Mouse (Mus musculus): ENCODE data around the gene Lrrc47.

Lrrc47 gene

GRCm38 (mm10) chr4:154011646-154012089 is at the start of gene Lrrc47:
TSS of gene Lrrc47 (plus strand) at chr4:154011731.
- no peak for DNase-seq (ENCODE audit: extremely low read depth, low read depth, low spot score)

GRCm38 (mm10) chr4:153962631-153963030 is 48.9 kb upstream of the Lrrc47 start:
- DNase-seq (ENCODE audit: extremely low read depth, low read depth, low spot score): no peak

GRCm38 (mm10) chr4:153966651-153967050 is 44.9 kb upstream of the Lrrc47 start:
- DNase-seq (ENCODE audit: extremely low read depth, low read depth, low spot score): no peak

GRCm38 (mm10) chr4:153967556-153967955 is 44.0 kb upstream of the Lrrc47 start:
- no peak for DNase-seq (ENCODE audit: extremely low read depth, low read depth, low spot score)

GRCm38 (mm10) chr4:153968063-153968462 is 43.5 kb upstream of the Lrrc47 start:
- DNase-seq (ENCODE audit: extremely low read depth, low read depth, low spot score): no peak

GRCm38 (mm10) chr4:153974431-153975291 is 36.9 kb upstream of the Lrrc47 start, which contains the start of the genes Dffb and Cep104:
TSS of gene Dffb (minus strand) at chr4:153975126.
TSS of gene Cep104 (plus strand) at chr4:153975194.
- no peak for DNase-seq (ENCODE audit: extremely low read depth, low read depth, low spot score)

- DNase-seq (ENCODE audit: extremely low read depth, low read depth, low spot score): no peak
Observed at GRCm38 (mm10) chr4:153975292-153975662, 36.3 kb upstream of the Lrrc47 start.

GRCm38 (mm10) chr4:153975768-153976167 is 35.8 kb upstream of the Lrrc47 start:
- no peak for DNase-seq (ENCODE audit: extremely low read depth, low read depth, low spot score)

- DNase-seq (ENCODE audit: extremely low read depth, low read depth, low spot score): no peak
Observed at GRCm38 (mm10) chr4:153979243-153979642, 32.3 kb upstream of the Lrrc47 start.

GRCm38 (mm10) chr4:153980470-153980869 is 31.1 kb upstream of the Lrrc47 start:
- DNase-seq (ENCODE audit: extremely low read depth, low read depth, low spot score): no peak

- no peak for DNase-seq (ENCODE audit: extremely low read depth, low read depth, low spot score)
Observed at GRCm38 (mm10) chr4:153992715-153993114, 18.8 kb upstream of the Lrrc47 start.

- DNase-seq (ENCODE audit: extremely low read depth, low read depth, low spot score): no peak
Observed at GRCm38 (mm10) chr4:153993505-153993904, 18.0 kb upstream of the Lrrc47 start.

- DNase-seq (ENCODE audit: extremely low read depth, low read depth, low spot score): no peak
Observed at GRCm38 (mm10) chr4:154005488-154005887, 6.0 kb upstream of the Lrrc47 start.

- DNase-seq (ENCODE audit: extremely low read depth, low read depth, low spot score): no peak
Observed at GRCm38 (mm10) chr4:154006264-154006663, 5.3 kb upstream of the Lrrc47 start.

GRCm38 (mm10) chr4:154007759-154008158 is 3.8 kb upstream of the Lrrc47 start:
- DNase-seq (ENCODE audit: extremely low read depth, low read depth, low spot score): no peak

GRCm38 (mm10) chr4:154010907-154011645 is 455 bp upstream of the Lrrc47 start:
- no peak for DNase-seq (ENCODE audit: extremely low read depth, low read depth, low spot score)

- no peak for DNase-seq (ENCODE audit: extremely low read depth, low read depth, low spot score)
Observed at GRCm38 (mm10) chr4:154012132-154012882, 776 bp downstream of the Lrrc47 start.

GRCm38 (mm10) chr4:154015476-154015875 is 3.9 kb downstream of the Lrrc47 start:
- DNase-seq (ENCODE audit: extremely low read depth, low read depth, low spot score): no peak

GRCm38 (mm10) chr4:154019571-154019970 is 8.0 kb downstream of the Lrrc47 start:
- DNase-seq (ENCODE audit: extremely low read depth, low read depth, low spot score): no peak

- no peak for DNase-seq (ENCODE audit: extremely low read depth, low read depth, low spot score)
Observed at GRCm38 (mm10) chr4:154021432-154021831, 9.9 kb downstream of the Lrrc47 start.

GRCm38 (mm10) chr4:154022407-154022806 is 10.9 kb downstream of the Lrrc47 start:
- no peak for DNase-seq (ENCODE audit: extremely low read depth, low read depth, low spot score)

Measured in fat pad, adult 2 months (tissue).